In genomic region chr11:75213372-75214080, GRCm38 (mm10) we compare ENCODE assay signal across 9 mouse cellular contexts. TPM values are rescaled to one million over a fixed set of nuclear protein-coding genes. Genes with fewer than 3 reads are reported as not detected.
DNase-seq lines count a peak whose midpoint lies in the region; ATAC-seq and TF ChIP-seq lines count a peak whose summit lies in the region.
"Had no signal": no experiment of that assay in that cellular context is flagged by ENCODE, and none has a peak within 500 bp of the region (broad histone marks: within the 10 kb centered on the region; RNA-seq: fewer than 3 reads in every experiment).

No protein-coding gene starts in this region.

- peaks cover 32% of the 10 kb centered on the region for H3K27me3 ChIP-seq in E14TG2a.4 (ENCODE audit: insufficient read depth, low read length)
- no peaks in the 10 kb centered on the region for H3K27me3 ChIP-seq in embryonic facial prominence, embryonic 15.5 days
- no peaks in the 10 kb centered on the region for H3K27me3 ChIP-seq in hindbrain, postnatal 0 days (ENCODE audit: insufficient read depth, low read length)
- peaks cover 33% of the 10 kb centered on the region for H3K27me3 ChIP-seq in liver, embryonic 12.5 days (replicated peaks)
- no peaks in the 10 kb centered on the region; the same call in 1 of the 2 replicates for H3K27me3 ChIP-seq in neural tube, embryonic 12.5 days (replicated peaks)

- TF ChIP-seq CTCF in E14TG2a.4 (conservative IDR thresholded peaks at IDR 0.05; ENCODE audit: low read length): no peak
- TF ChIP-seq CTCF in hindbrain, postnatal 0 days (IDR thresholded peaks at IDR 0.05; ENCODE audit: low read depth): no peak

- peak overlapping the region; percentile 58 for H3K4me2 ChIP-seq in embryonic facial prominence, embryonic 15.5 days (replicated peaks)
- H3K4me2 ChIP-seq in hindbrain, postnatal 0 days (ENCODE audit: low read depth, low read length): peak overlapping the region; percentile 58
- H3K4me2 ChIP-seq in liver, embryonic 12.5 days: peak overlapping the region; percentile 59
- H3K4me2 ChIP-seq in neural tube, embryonic 12.5 days (replicated peaks): peak overlapping the region; percentile 69

- no peaks in the 10 kb centered on the region for H3K9me3 ChIP-seq in E14TG2a.4 (ENCODE audit: low read length)
- H3K9me3 ChIP-seq in embryonic facial prominence, embryonic 15.5 days (replicated peaks): no peaks in the 10 kb centered on the region
- no peaks in the 10 kb centered on the region for H3K9me3 ChIP-seq in hindbrain, postnatal 0 days (ENCODE audit: low read length)
- no peaks in the 10 kb centered on the region for H3K9me3 ChIP-seq in liver, embryonic 12.5 days (replicated peaks)
- no peaks in the 10 kb centered on the region for H3K9me3 ChIP-seq in neural tube, embryonic 12.5 days

- H3K27ac ChIP-seq in embryonic facial prominence, embryonic 15.5 days (replicated peaks): no peak overlapping the region; the same call in 1 of the 2 replicates
- H3K27ac ChIP-seq in hindbrain, postnatal 0 days: peak overlapping the region; percentile 2; the same call in 1 of the 2 replicates
- peak overlapping the region; percentile 63 for H3K27ac ChIP-seq in liver, embryonic 12.5 days
- peak overlapping the region; percentile 15; the same call in 1 of the 2 replicates for H3K27ac ChIP-seq in neural tube, embryonic 12.5 days
- H3K27ac ChIP-seq: macrophage had no signal

- peak overlapping the region; percentile 31 for H3K9ac ChIP-seq in embryonic facial prominence, embryonic 15.5 days
- H3K9ac ChIP-seq in hindbrain, postnatal 0 days (replicated peaks; ENCODE audit: low read length): peak overlapping the region; percentile 50
- peak overlapping the region; percentile 31 for H3K9ac ChIP-seq in liver, embryonic 12.5 days
- H3K9ac ChIP-seq in neural tube, embryonic 12.5 days: peak overlapping the region; percentile 61

- WGBS in embryonic facial prominence, embryonic 15.5 days: 7% methylated on average over 33 of the region's 35 CpGs
- 3% methylated on average over 34 of the region's 35 CpGs for WGBS in hindbrain, postnatal 0 days
- WGBS in liver, embryonic 12.5 days (ENCODE audit: insufficient replicate concordance): 18% methylated on average over 35 of the region's 35 CpGs
- 3% methylated on average over 35 of the region's 35 CpGs for WGBS in neural tube, embryonic 12.5 days

- ATAC-seq in embryonic facial prominence, embryonic 15.5 days (ENCODE audit: insufficient number of reproducible peaks, low FRiP score, low TSS enrichment, low read depth): peak; percentile 21; the same call in 1 of the 2 replicates
- ATAC-seq in hindbrain, postnatal 0 days: peak; percentile 67; the same call in 1 of the 2 replicates
- peak; percentile 26; the same call in 1 of the 2 replicates for ATAC-seq in liver, embryonic 12.5 days
- ATAC-seq in neural tube, embryonic 12.5 days (ENCODE audit: low FRiP score, low read depth): peak; percentile 75
- no peak for ATAC-seq in inflammation-experienced regulatory T-cells, adult 6 months

- peak; percentile 76 for DNase-seq in adrenal gland, adult 2 months
- DNase-seq in hindbrain, postnatal 0 days (ENCODE audit: low spot score): peak; percentile 57
- DNase-seq in layer of hippocampus, adult 8-10 months (ENCODE audit: low spot score in 2 of 2): no peak

- no peaks in the 10 kb centered on the region for H3K36me3 ChIP-seq in E14TG2a.4 (ENCODE audit: insufficient read depth, low read length)
- H3K36me3 ChIP-seq in embryonic facial prominence, embryonic 15.5 days: no peaks in the 10 kb centered on the region
- no peaks in the 10 kb centered on the region for H3K36me3 ChIP-seq in hindbrain, postnatal 0 days (ENCODE audit: insufficient read depth, low read length)
- H3K36me3 ChIP-seq in liver, embryonic 12.5 days: no peaks in the 10 kb centered on the region
- no peaks in the 10 kb centered on the region for H3K36me3 ChIP-seq in neural tube, embryonic 12.5 days

- peaks cover 63% of the 10 kb centered on the region for H3K4me1 ChIP-seq in E14TG2a.4 (replicated peaks; ENCODE audit: low read depth, low read length)
- peaks cover 26% of the 10 kb centered on the region for H3K4me1 ChIP-seq in embryonic facial prominence, embryonic 15.5 days
- peaks cover 16% of the 10 kb centered on the region for H3K4me1 ChIP-seq in hindbrain, postnatal 0 days (ENCODE audit: insufficient read depth, low read length)
- H3K4me1 ChIP-seq in liver, embryonic 12.5 days: peaks cover 68% of the 10 kb centered on the region
- H3K4me1 ChIP-seq in neural tube, embryonic 12.5 days: peaks cover 26% of the 10 kb centered on the region

- peak overlapping the region; percentile 66 for H3K4me3 ChIP-seq in E14TG2a.4 (replicated peaks; ENCODE audit: low read length)
- H3K4me3 ChIP-seq in embryonic facial prominence, embryonic 15.5 days (replicated peaks): peak overlapping the region; percentile 32
- H3K4me3 ChIP-seq in hindbrain, postnatal 0 days (ENCODE audit: low read length): peak overlapping the region; percentile 29
- H3K4me3 ChIP-seq in liver, embryonic 12.5 days: peak overlapping the region; percentile 27
- peak overlapping the region; percentile 29 for H3K4me3 ChIP-seq in neural tube, embryonic 12.5 days

RNA-seq across cellular contexts. Expression of gene Rtn4rl1, which starts 19.9 kb away (rescaled TPM):
- 10 to 100 TPM; 29.2 to 58.9 TPM for total RNA-seq in adrenal gland, adult 2 months (2021)
- polyA plus RNA-seq in adrenal gland, adult 2 months (2012; rRNA removed): 48.1 and 62.9 TPM in 2 replicates
- polyA plus RNA-seq in embryonic facial prominence, embryonic 15.5 days (2015; fragmentation: Nextera tagmentation; extraction: Ambion mirVana): 6.4 and 7.3 TPM in 2 replicates
- 13.0 and 13.4 TPM in 2 replicates for total RNA-seq in hindbrain, postnatal 0 days (2014; rRNA removed)
- polyA plus RNA-seq in hindbrain, postnatal 0 days (2015; fragmentation: Nextera tagmentation; extraction: Ambion mirVana): 9.9 and 10.7 TPM in 2 replicates
- polyA plus RNA-seq in liver, embryonic 12.5 days (2016; fragmentation: Nextera tagmentation; extraction: Ambion mirVana): 1.2 and 1.3 TPM in 2 replicates
- 9.9 and 14.5 TPM in 2 replicates for polyA plus RNA-seq in neural tube, embryonic 12.5 days (2016; fragmentation: Nextera tagmentation; extraction: Ambion mirVana)
- 1 to 10 TPM; 1.3 to 2.5 (median 2.2) TPM for polyA plus RNA-seq in inflammation-experienced regulatory T-cells, adult 6 months (2017; shearing (Covaris generic))
- total RNA-seq in layer of hippocampus, adult 8-10 months (2022): 100 to 1,000 TPM in 2 of 4 experiments, 10 to 100 TPM in 2; 80.7 to 110 (median 97.3) TPM

RNA-seq across cellular contexts. Expression of gene Dph1, which starts 22.5 kb away (rescaled TPM):
- total RNA-seq in adrenal gland, adult 2 months (2021): 10 to 100 TPM; 32.3 to 37.4 TPM
- polyA plus RNA-seq in adrenal gland, adult 2 months (2012; rRNA removed): 72.0 and 87.5 TPM in 2 replicates
- polyA plus RNA-seq in embryonic facial prominence, embryonic 15.5 days (2015; fragmentation: Nextera tagmentation; extraction: Ambion mirVana): 20.5 and 21.0 TPM in 2 replicates
- total RNA-seq in hindbrain, postnatal 0 days (2014; rRNA removed): 31.3 and 39.2 TPM in 2 replicates
- 13.5 and 13.6 TPM in 2 replicates for polyA plus RNA-seq in hindbrain, postnatal 0 days (2015; fragmentation: Nextera tagmentation; extraction: Ambion mirVana)
- polyA plus RNA-seq in liver, embryonic 12.5 days (2016; fragmentation: Nextera tagmentation; extraction: Ambion mirVana): 19.7 and 20.5 TPM in 2 replicates
- 16.7 and 18.4 TPM in 2 replicates for polyA plus RNA-seq in neural tube, embryonic 12.5 days (2016; fragmentation: Nextera tagmentation; extraction: Ambion mirVana)
- polyA plus RNA-seq in inflammation-experienced regulatory T-cells, adult 6 months (2017; shearing (Covaris generic)): 10 to 100 TPM in 2 of 3 experiments, 1 to 10 TPM in 1; 4.0 to 15.3 (median 11.7) TPM
- total RNA-seq in layer of hippocampus, adult 8-10 months (2022): 10 to 100 TPM; 28.9 to 38.6 (median 30.9) TPM

RNA-seq across cellular contexts. Expression of gene Ovca2, which starts 34.9 kb away (rescaled TPM):
- total RNA-seq in adrenal gland, adult 2 months (2021): 10 to 100 TPM; 20.4 to 26.5 TPM
- 7.0 and 7.4 TPM in 2 replicates for polyA plus RNA-seq in adrenal gland, adult 2 months (2012; rRNA removed)
- 23.8 and 25.1 TPM in 2 replicates for polyA plus RNA-seq in embryonic facial prominence, embryonic 15.5 days (2015; fragmentation: Nextera tagmentation; extraction: Ambion mirVana)
- 11.0 and 17.6 TPM in 2 replicates for total RNA-seq in hindbrain, postnatal 0 days (2014; rRNA removed)
- 11.7 and 15.7 TPM in 2 replicates for polyA plus RNA-seq in hindbrain, postnatal 0 days (2015; fragmentation: Nextera tagmentation; extraction: Ambion mirVana)
- polyA plus RNA-seq in liver, embryonic 12.5 days (2016; fragmentation: Nextera tagmentation; extraction: Ambion mirVana): 17.6 and 17.9 TPM in 2 replicates
- polyA plus RNA-seq in neural tube, embryonic 12.5 days (2016; fragmentation: Nextera tagmentation; extraction: Ambion mirVana): 23.1 and 23.9 TPM in 2 replicates
- 10 to 100 TPM; 27.9 to 36.4 (median 32.7) TPM for polyA plus RNA-seq in inflammation-experienced regulatory T-cells, adult 6 months (2017; shearing (Covaris generic))
- total RNA-seq in layer of hippocampus, adult 8-10 months (2022): 10 to 100 TPM; 15.6 to 23.4 (median 19.8) TPM

RNA-seq across cellular contexts. Expression of gene Hic1, which starts 44.2 kb away (rescaled TPM):
- 10 to 100 TPM in 1 of 2 experiments, 1 to 10 TPM in 1; 7.5 to 15.4 TPM for total RNA-seq in adrenal gland, adult 2 months (2021)
- polyA plus RNA-seq in adrenal gland, adult 2 months (2012; rRNA removed): 25.9 and 26.9 TPM in 2 replicates
- 17.7 and 19.8 TPM in 2 replicates for polyA plus RNA-seq in embryonic facial prominence, embryonic 15.5 days (2015; fragmentation: Nextera tagmentation; extraction: Ambion mirVana)
- 8.5 and 12.9 TPM in 2 replicates for total RNA-seq in hindbrain, postnatal 0 days (2014; rRNA removed)
- 1.7 TPM in 2 replicates for polyA plus RNA-seq in hindbrain, postnatal 0 days (2015; fragmentation: Nextera tagmentation; extraction: Ambion mirVana)
- polyA plus RNA-seq in liver, embryonic 12.5 days (2016; fragmentation: Nextera tagmentation; extraction: Ambion mirVana): 4.6 and 5.8 TPM in 2 replicates
- 17.1 and 17.8 TPM in 2 replicates for polyA plus RNA-seq in neural tube, embryonic 12.5 days (2016; fragmentation: Nextera tagmentation; extraction: Ambion mirVana)
- under 1 TPM; 0.21 to 0.50 (median 0.38) TPM for polyA plus RNA-seq in inflammation-experienced regulatory T-cells, adult 6 months (2017; shearing (Covaris generic))
- total RNA-seq in layer of hippocampus, adult 8-10 months (2022): 1 to 10 TPM; 2.9 to 4.9 (median 3.9) TPM
- polyA plus RNA-seq: macrophage had no signal

Comparison
In these comparisons a context has a peak if more than half of its experiments do, and no peak if none do; other contexts are left out.
1. DNase-seq: peak in adrenal gland, adult 2 months (single experiment) and hindbrain, postnatal 0 days (single experiment); none in layer of hippocampus, adult 8-10 months (0 of 2).
2. Peak in every context shown above with its lines, with median percentiles within 50 percentile points of each other: H3K4me3 ChIP-seq, H3K4me2 ChIP-seq and H3K9ac ChIP-seq.